Mouse (Mus musculus): ENCODE measurements around the gene Dbp.

- TF ChIP-seq CTCF (IDR thresholded peaks at IDR 0.05 in 2 of 3, conservative IDR thresholded peaks at IDR 0.05 in 1 of 3; ENCODE audit: control insufficient read depth in 1 of 3, insufficient read depth in 1 of 3, low read depth in 2 of 3, low read length in 3 of 3, poor library complexity in 1 of 3, severe bottlenecking in 1 of 3) = no peak
- no peak for TF ChIP-seq UBTF (IDR thresholded peaks at IDR 0.05; ENCODE audit: borderline replicate concordance, insufficient read depth, low read depth, low read length)
- no peak; a peak in 1 of 4 replicates for TF ChIP-seq POLR2A (IDR thresholded peaks at IDR 0.05; ENCODE audit: control insufficient read depth in 1 of 2, insufficient read depth in 1 of 2, low read depth in 1 of 2, low read length in 2 of 2, poor library complexity in 1 of 2)
- no peak for TF ChIP-seq MXI1 (IDR thresholded peaks at IDR 0.05; ENCODE audit: low read depth, low read length)
- TF ChIP-seq E2F4 (IDR thresholded peaks at IDR 0.05; ENCODE audit: borderline replicate concordance, low read depth, low read length) = no peak
- TF ChIP-seq ZKSCAN1 (IDR thresholded peaks at IDR 0.05; ENCODE audit: low read depth, low read length) = no peak
- TF ChIP-seq MYC (IDR thresholded peaks at IDR 0.05; ENCODE audit: low read depth, low read length) = no peak
These were observed 16.9 kb downstream of the Dbp start for GRCm38 (mm10) chr7:45721642-45722347.
